22 mouse cellular contexts compared by ENCODE assay signal in the genomic region with DNA sequence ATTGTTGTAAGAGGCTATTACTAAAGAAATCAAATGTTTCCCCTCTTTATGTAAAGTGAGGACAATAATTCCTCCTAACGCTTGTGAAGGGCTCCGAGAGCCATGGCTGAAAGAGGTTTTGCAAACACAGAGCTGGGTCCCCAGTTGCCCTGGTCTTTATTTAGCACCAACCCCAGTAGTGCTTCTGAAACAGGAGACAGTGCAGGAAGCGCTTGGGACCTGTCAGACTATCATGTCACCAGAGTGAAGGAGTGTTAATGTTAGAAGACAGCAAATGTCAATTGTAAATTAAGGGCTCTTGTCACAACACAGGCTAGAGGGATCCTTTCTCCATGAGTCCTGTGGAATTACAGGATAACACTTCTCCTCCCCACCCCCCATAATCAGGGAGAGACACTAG.
A peak's percentile ranks its signal among the peaks of the same experiment; 100 is the strongest.
DNase-seq lines count a peak whose midpoint lies in the region; ATAC-seq and TF ChIP-seq lines count a peak whose summit lies in the region.
"Had no signal": no experiment of that assay in that cellular context is flagged by ENCODE, and none has a peak within 500 bp of the region (broad histone marks: within the 10 kb centered on the region; RNA-seq: fewer than 3 reads in every experiment).

No protein-coding gene starts in this region.

- no peak overlapping the region for H3K4me3 ChIP-seq in heart, postnatal 0 days (ENCODE audit: low read depth, low read length)
- H3K4me3 ChIP-seq in limb, embryonic 13.5 days = no peak overlapping the region
- no peak overlapping the region for H3K4me3 ChIP-seq in limb, embryonic 10.5 days
- H3K4me3 ChIP-seq: embryonic facial prominence, embryonic 12.5 days; forebrain, embryonic 15.5 days; heart, embryonic 10.5 days; hindbrain, embryonic 12.5 days had no signal

- no peak overlapping the region for H3K9ac ChIP-seq in heart, postnatal 0 days (replicated peaks; ENCODE audit: low read depth, low read length)
- no peak overlapping the region for H3K9ac ChIP-seq in limb, embryonic 13.5 days
- H3K9ac ChIP-seq: embryonic facial prominence, embryonic 12.5 days; forebrain, embryonic 15.5 days; hindbrain, embryonic 12.5 days had no signal

- H3K9me3 ChIP-seq in heart, postnatal 0 days (replicated peaks; ENCODE audit: control insufficient read depth, low read length) = no peaks in the 10 kb centered on the region
- no peaks in the 10 kb centered on the region for H3K9me3 ChIP-seq in limb, embryonic 13.5 days
- no peaks in the 10 kb centered on the region for H3K9me3 ChIP-seq in limb, embryonic 10.5 days (replicated peaks)
- H3K9me3 ChIP-seq: embryonic facial prominence, embryonic 12.5 days; forebrain, embryonic 15.5 days; heart, embryonic 10.5 days; hindbrain, embryonic 12.5 days had no signal

- H3K4me2 ChIP-seq in heart, postnatal 0 days (ENCODE audit: low read depth, low read length) = no peak overlapping the region
- no peak overlapping the region for H3K4me2 ChIP-seq in limb, embryonic 13.5 days (replicated peaks)
- H3K4me2 ChIP-seq: embryonic facial prominence, embryonic 12.5 days; forebrain, embryonic 15.5 days; hindbrain, embryonic 12.5 days had no signal

- H3K27ac ChIP-seq in heart, postnatal 0 days (ENCODE audit: low read depth) = no peak overlapping the region
- no peak overlapping the region for H3K27ac ChIP-seq in limb, embryonic 13.5 days
- no peak overlapping the region for H3K27ac ChIP-seq in limb, embryonic 10.5 days
- H3K27ac ChIP-seq: embryonic facial prominence, embryonic 12.5 days; forebrain, embryonic 15.5 days; heart, embryonic 10.5 days; hindbrain, embryonic 12.5 days had no signal

- H3K36me3 ChIP-seq in heart, postnatal 0 days (replicated peaks; ENCODE audit: control insufficient read depth, insufficient read depth, low read length) = no peaks in the 10 kb centered on the region
- no peaks in the 10 kb centered on the region for H3K36me3 ChIP-seq in limb, embryonic 13.5 days
- no peaks in the 10 kb centered on the region for H3K36me3 ChIP-seq in limb, embryonic 10.5 days
- H3K36me3 ChIP-seq: embryonic facial prominence, embryonic 12.5 days; forebrain, embryonic 15.5 days; heart, embryonic 10.5 days; hindbrain, embryonic 12.5 days had no signal

- no peak for TF ChIP-seq CTCF in heart, postnatal 0 days (IDR thresholded peaks at IDR 0.05; ENCODE audit: low read depth)

- no peaks in the 10 kb centered on the region for H3K27me3 ChIP-seq in heart, postnatal 0 days (ENCODE audit: control insufficient read depth, insufficient read depth, low read length)
- H3K27me3 ChIP-seq in limb, embryonic 13.5 days = no peaks in the 10 kb centered on the region
- H3K27me3 ChIP-seq in limb, embryonic 10.5 days (ENCODE audit: low read depth, poor library complexity, severe bottlenecking) = no peaks in the 10 kb centered on the region
- H3K27me3 ChIP-seq: CH12.LX; embryonic facial prominence, embryonic 12.5 days; forebrain, embryonic 15.5 days; hindbrain, embryonic 12.5 days; Patski had no signal

- 0 out of 2 replicates have a peak, but pooled peaks have one; percentile 30 for ATAC-seq in heart, postnatal 0 days (ENCODE audit: insufficient read depth, low read depth)
- ATAC-seq in limb, embryonic 13.5 days (ENCODE audit: low FRiP score, low read depth) = peak; percentile 59
- ATAC-seq: activated CD4-positive, CD25-positive, alpha-beta regulatory T cell, adult 4 months; forebrain, embryonic 15.5 days; hindbrain, embryonic 16.5 days; inflammation-experienced regulatory T-cells, adult 6 months; intestine, postnatal 0 days; Patski had no signal

- no peak for TF ChIP-seq EP300 in heart, postnatal 0 days (IDR thresholded peaks at IDR 0.05; ENCODE audit: low read depth)

- WGBS in heart, postnatal 0 days = 73% methylated on average over 3 of the region's 3 CpGs
- 79% methylated on average over 3 of the region's 3 CpGs for WGBS in limb, embryonic 13.5 days
- WGBS in limb, embryonic 10.5 days = 85% methylated on average over 3 of the region's 3 CpGs

- peaks cover 11% of the 10 kb centered on the region; the same call in 1 of the 2 replicates for H3K4me1 ChIP-seq in heart, postnatal 0 days (ENCODE audit: control insufficient read depth, insufficient read depth)
- H3K4me1 ChIP-seq in limb, embryonic 13.5 days = no peaks in the 10 kb centered on the region
- peaks cover 6% of the 10 kb centered on the region for H3K4me1 ChIP-seq in limb, embryonic 10.5 days
- H3K4me1 ChIP-seq: embryonic facial prominence, embryonic 12.5 days; forebrain, embryonic 15.5 days; hindbrain, embryonic 12.5 days had no signal

- peak; percentile 24 to 36 for DNase-seq in gastrocnemius, adult 8-10 months (ENCODE audit: low spot score in 2 of 2)
- DNase-seq in gastrocnemius, postnatal 10 days = no peak
- no peak for DNase-seq in heart, postnatal 0 days (ENCODE audit: low spot score)
- DNase-seq in heart, postnatal 4 days = no peak
- DNase-seq in limb, embryonic 10.5 days (ENCODE audit: low spot score) = no peak
- DNase-seq in yolk sac, embryonic 10.5 days (ENCODE audit: low spot score) = no peak
- DNase-seq: adrenal gland, postnatal 14 days; cerebellum, adult 11-12 months; cerebellum, adult 9-10 months; cerebellum, postnatal 25 days; heart, adult 11 months had no signal

Comparison
In these comparisons a context has a peak if more than half of its experiments do, and no peak if none do; other contexts are left out.
1. DNase-seq: peak in gastrocnemius, adult 8-10 months (2 of 2); none in gastrocnemius, postnatal 10 days (single experiment), heart, postnatal 0 days (single experiment), heart, postnatal 4 days (single experiment), limb, embryonic 10.5 days (single experiment) and yolk sac, embryonic 10.5 days (single experiment).